Mouse (Mus musculus): ENCODE data around the gene Eps15l1.

DNA sequence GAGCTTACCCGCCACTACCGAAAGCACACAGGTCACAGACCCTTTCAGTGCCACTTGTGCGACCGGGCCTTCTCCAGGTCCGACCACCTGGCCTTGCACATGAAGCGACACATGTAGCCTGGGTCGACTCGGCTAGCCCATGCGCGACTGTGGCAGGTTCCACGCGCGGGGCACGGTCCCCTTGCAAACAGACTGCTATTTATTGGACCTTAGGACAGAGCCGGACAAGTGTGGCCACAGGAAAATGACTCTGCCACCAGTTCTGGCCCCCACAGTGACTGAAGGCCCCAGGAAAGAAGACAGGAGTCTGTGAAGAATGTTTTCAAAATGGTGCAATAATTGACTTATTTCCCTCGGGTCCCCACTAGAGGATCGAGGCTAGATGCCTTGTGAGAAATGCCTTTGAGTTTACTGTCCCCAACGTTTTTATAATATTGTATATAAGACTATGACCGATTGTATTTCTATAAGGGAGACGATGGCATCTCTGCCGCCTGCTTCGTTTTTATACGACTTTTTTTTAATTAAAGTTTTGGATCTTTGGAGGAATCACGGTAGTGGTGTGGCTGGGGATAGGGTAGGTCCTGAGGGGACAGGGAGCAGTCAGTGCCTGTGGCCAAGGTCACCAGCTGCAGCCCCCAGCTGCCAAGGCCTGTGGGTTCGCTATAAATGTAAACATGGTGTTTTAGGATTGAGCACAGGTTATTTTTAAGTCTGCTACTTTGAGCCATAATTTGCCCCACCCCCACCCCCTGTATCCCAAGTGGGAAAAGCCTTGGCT is 100.3 kb downstream of the Eps15l1 start:
- no peak for TF ChIP-seq CTCF (IDR thresholded peaks at IDR 0.05; ENCODE audit: low read depth, low read length)
- no peak for TF ChIP-seq POLR2A (IDR thresholded peaks at IDR 0.05; ENCODE audit: borderline replicate concordance, low read depth, low read length)
